Mouse (Mus musculus): ENCODE results near the gene Gm42791. TPM values are rescaled to one million over a fixed set of nuclear protein-coding genes. Genes with fewer than 3 reads are reported as not detected.

Gm42791 gene
- polyA plus RNA-seq, 1 experiment from 2014 or later, result 0.78 TPM

DNA sequence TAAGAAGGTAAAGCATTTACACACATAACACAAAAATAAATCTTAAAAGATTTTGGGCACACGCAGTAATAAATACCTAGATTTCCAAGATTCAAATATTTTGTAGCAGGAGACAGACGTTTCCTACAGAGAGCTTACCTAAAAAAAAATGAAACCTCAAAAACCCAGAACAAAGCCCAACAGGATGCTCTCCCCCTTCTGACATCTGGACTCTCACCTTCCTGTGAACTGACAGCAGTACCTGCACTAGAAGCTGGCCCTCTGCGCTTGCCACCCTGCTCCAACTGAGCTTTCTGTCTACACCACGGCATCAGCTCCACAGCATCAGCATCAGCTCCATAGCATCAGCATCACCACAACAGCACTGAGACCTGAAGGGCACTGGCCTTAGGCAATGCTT is 84.9 kb downstream of the Gm42791 start:
- H3K4me3 ChIP-seq (ENCODE audit: low read depth, low read length), result no peak overlapping the region
- no peaks in the 10 kb centered on the region for H3K9me3 ChIP-seq (ENCODE audit: low read length)
- no peak overlapping the region for H3K27ac ChIP-seq (ENCODE audit: low read length)
- ATAC-seq, result no peak
- no peaks in the 10 kb centered on the region for H3K27me3 ChIP-seq (replicated peaks; ENCODE audit: insufficient read depth, low read length)
- no peak overlapping the region for H3K4me2 ChIP-seq (replicated peaks; ENCODE audit: low read depth, low read length)
- WGBS, result 87% methylated on average over 4 of the region's 4 CpGs
- H3K9ac ChIP-seq (replicated peaks; ENCODE audit: low read depth), result no peak overlapping the region
- no peak for DNase-seq (ENCODE audit: low spot score)
- no peaks in the 10 kb centered on the region for H3K36me3 ChIP-seq (ENCODE audit: insufficient read depth, low read length)
- H3K4me1 ChIP-seq (ENCODE audit: insufficient read depth, low read depth, low read length), result peaks cover 7% of the 10 kb centered on the region; the same call in 1 of the 2 replicates
- no peak for TF ChIP-seq EP300 (IDR thresholded peaks at IDR 0.05)
- TF ChIP-seq CTCF (IDR thresholded peaks at IDR 0.05), result no peak

DNA sequence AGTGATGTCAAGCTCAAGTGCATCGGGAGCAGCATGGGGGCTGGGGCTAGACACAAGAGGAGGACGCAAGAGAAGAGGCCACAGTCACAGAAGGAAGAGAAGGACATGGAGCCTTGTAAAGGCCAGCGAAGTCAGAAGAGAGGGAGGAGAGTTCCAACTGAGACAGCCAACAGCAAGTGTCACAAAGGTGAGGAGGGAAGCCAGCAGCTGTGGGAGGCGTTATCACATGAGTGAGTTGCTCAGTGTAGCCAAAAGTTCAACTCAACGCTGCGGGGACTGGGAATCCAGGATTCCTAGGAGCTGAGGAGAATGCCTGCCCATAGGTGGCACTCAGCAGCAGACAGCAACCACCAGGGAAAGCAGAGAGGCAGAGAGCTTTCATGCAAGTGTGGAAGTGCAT is 85.5 kb downstream of the Gm42791 start:
- no peak overlapping the region for H3K9ac ChIP-seq (replicated peaks; ENCODE audit: low read depth)
- peak; percentile 30 for DNase-seq (ENCODE audit: low spot score)
- TF ChIP-seq CTCF (IDR thresholded peaks at IDR 0.05) (peak; percentile 69), EP300 (IDR thresholded peaks at IDR 0.05) (no peak)
- no peak overlapping the region for H3K4me2 ChIP-seq (replicated peaks; ENCODE audit: low read depth, low read length)
- no peaks in the 10 kb centered on the region for H3K36me3 ChIP-seq (ENCODE audit: insufficient read depth, low read length)
- H3K4me3 ChIP-seq (ENCODE audit: low read depth, low read length), result no peak overlapping the region
- ATAC-seq, result peak; percentile 26; the same call in 1 of the 2 replicates
- H3K27me3 ChIP-seq (replicated peaks; ENCODE audit: insufficient read depth, low read length), result no peaks in the 10 kb centered on the region
- WGBS, result 38% methylated on average over 6 of the region's 6 CpGs
- H3K9me3 ChIP-seq (ENCODE audit: low read length), result no peaks in the 10 kb centered on the region
- H3K27ac ChIP-seq (ENCODE audit: low read length), result no peak overlapping the region
- H3K4me1 ChIP-seq (ENCODE audit: insufficient read depth, low read depth, low read length), result peaks cover 7% of the 10 kb centered on the region; the same call in 1 of the 2 replicates

DNA sequence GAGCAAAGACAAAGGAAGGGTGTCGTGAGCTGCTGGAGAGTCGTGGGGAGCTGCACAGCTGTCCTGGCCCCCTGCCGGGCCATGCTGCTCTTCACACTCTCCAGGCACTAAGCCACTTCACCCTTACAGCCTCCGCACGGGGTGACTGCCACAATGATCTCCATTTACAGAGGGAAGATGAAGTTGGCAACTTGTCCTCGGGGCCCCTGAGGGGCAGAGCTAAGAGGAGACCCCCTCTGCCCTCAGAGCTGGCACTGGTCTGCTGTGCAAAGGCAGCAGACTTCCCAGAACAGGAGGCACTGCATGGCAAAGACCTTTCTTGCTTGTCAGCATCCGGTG is 85.9 kb downstream of the Gm42791 start:
- TF ChIP-seq CTCF (IDR thresholded peaks at IDR 0.05) (peak; percentile 46), EP300 (IDR thresholded peaks at IDR 0.05) (no peak)
- ATAC-seq (peak; percentile 54), DNase-seq (ENCODE audit: low spot score) (peak; percentile 36)
- H3K27me3 ChIP-seq (replicated peaks; ENCODE audit: insufficient read depth, low read length), result no peaks in the 10 kb centered on the region
- H3K4me1 ChIP-seq (ENCODE audit: insufficient read depth, low read depth, low read length), result peaks cover 7% of the 10 kb centered on the region; the same call in 1 of the 2 replicates
- no peak overlapping the region for H3K27ac ChIP-seq (ENCODE audit: low read length)
- H3K36me3 ChIP-seq (ENCODE audit: insufficient read depth, low read length), result peaks cover under 1% of the 10 kb centered on the region; the same call in 1 of the 2 replicates
- H3K4me2 ChIP-seq (replicated peaks; ENCODE audit: low read depth, low read length), result no peak overlapping the region
- H3K9me3 ChIP-seq (ENCODE audit: low read length), result no peaks in the 10 kb centered on the region
- H3K4me3 ChIP-seq (ENCODE audit: low read depth, low read length), result no peak overlapping the region
- WGBS, result 28% methylated on average over 7 of the region's 7 CpGs
- no peak overlapping the region for H3K9ac ChIP-seq (replicated peaks; ENCODE audit: low read depth)

DNA sequence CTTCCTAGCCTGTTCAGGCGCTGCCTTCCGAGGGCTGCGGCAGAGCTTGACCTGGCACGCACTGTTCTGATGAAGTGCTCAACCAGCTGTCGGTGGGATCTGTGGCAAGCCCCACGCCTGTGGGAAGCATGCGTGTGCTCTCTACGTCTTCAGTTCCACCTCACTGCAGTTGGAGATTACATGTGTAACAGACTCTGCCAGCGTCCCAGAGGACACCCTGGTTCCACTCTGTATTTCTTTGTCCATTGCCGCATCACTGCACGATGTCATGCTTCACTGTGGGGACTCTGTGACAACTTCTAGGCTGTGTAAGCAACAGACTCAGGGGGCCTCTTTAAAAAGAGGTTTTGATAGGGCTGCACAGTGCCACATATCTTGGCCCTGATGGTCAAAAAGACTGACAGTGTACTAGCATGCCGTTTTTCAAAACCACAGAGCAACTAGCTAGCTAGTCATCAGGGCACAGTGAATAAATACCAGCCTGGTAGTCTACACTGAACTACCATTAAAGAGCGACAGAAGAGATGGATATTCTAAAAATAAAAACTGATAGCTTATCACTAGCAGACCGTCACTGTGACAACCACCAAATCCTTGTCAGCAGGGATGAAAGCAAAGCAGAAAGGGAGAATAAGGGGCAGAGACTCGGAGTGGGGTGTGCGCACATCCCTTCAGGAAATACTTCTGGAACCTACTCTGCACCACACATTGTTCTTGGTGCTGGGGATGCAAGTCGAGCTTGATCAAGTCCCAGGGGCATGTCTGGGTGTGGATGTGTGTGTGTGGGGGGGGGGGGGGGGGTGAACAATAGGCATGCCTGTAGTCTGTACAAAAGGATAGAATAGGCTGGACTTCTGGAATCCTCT is 86.5 kb downstream of the Gm42791 start:
- 75% methylated on average over 17 of the region's 17 CpGs for WGBS
- Histone ChIP-seq H3K27ac (ENCODE audit: low read length) (no peak overlapping the region), H3K4me3 (ENCODE audit: low read depth, low read length) (no peak overlapping the region), H3K9ac (replicated peaks; ENCODE audit: low read depth) (no peak overlapping the region), H3K36me3 (ENCODE audit: insufficient read depth, low read length) (peaks cover 3% of the 10 kb centered on the region; the same call in 1 of the 2 replicates), H3K4me1 (ENCODE audit: insufficient read depth, low read depth, low read length) (peaks cover 7% of the 10 kb centered on the region; the same call in 1 of the 2 replicates), H3K27me3 (replicated peaks; ENCODE audit: insufficient read depth, low read length) (no peaks in the 10 kb centered on the region), H3K4me2 (replicated peaks; ENCODE audit: low read depth, low read length) (no peak overlapping the region), H3K9me3 (ENCODE audit: low read length) (no peaks in the 10 kb centered on the region)
- TF ChIP-seq CTCF (IDR thresholded peaks at IDR 0.05) (no peak), EP300 (IDR thresholded peaks at IDR 0.05) (no peak)
- no peak; the same call in 1 of the 2 replicates for ATAC-seq
- DNase-seq (ENCODE audit: low spot score), result no peak

DNA sequence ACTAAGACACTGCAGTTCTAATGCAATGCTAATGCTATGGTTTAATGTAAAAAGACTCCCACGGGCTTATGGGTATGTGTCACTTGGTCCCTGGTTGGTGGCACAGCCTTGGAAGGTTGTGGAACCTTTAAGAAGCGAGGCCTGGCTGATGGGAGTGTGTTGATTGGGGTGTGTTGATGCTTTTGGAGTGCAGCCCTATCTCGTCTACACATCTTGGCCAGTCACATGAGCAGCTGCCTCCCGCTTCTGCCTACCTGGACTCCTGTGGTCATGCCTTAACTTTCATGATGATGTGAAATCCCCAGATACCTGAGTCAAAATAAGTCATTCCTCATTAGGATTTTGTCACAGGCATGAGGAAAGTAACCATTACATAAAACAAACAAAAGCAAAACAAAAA is 88.6 kb downstream of the Gm42791 start:
- Histone ChIP-seq H3K36me3 (ENCODE audit: insufficient read depth, low read length) (peaks cover 3% of the 10 kb centered on the region; the same call in 1 of the 2 replicates), H3K4me3 (ENCODE audit: low read depth, low read length) (no peak overlapping the region), H3K27ac (ENCODE audit: low read length) (no peak overlapping the region), H3K4me2 (replicated peaks; ENCODE audit: low read depth, low read length) (no peak overlapping the region), H3K9ac (replicated peaks; ENCODE audit: low read depth) (no peak overlapping the region), H3K4me1 (ENCODE audit: insufficient read depth, low read depth, low read length) (peaks cover 7% of the 10 kb centered on the region; the same call in 1 of the 2 replicates), H3K9me3 (ENCODE audit: low read length) (no peaks in the 10 kb centered on the region), H3K27me3 (replicated peaks; ENCODE audit: insufficient read depth, low read length) (no peaks in the 10 kb centered on the region)
- 84% methylated on average over 4 of the region's 4 CpGs for WGBS
- TF ChIP-seq EP300 (IDR thresholded peaks at IDR 0.05) (no peak), CTCF (IDR thresholded peaks at IDR 0.05) (no peak)
- no peak for DNase-seq (ENCODE audit: low spot score)
- no peak for ATAC-seq

DNA sequence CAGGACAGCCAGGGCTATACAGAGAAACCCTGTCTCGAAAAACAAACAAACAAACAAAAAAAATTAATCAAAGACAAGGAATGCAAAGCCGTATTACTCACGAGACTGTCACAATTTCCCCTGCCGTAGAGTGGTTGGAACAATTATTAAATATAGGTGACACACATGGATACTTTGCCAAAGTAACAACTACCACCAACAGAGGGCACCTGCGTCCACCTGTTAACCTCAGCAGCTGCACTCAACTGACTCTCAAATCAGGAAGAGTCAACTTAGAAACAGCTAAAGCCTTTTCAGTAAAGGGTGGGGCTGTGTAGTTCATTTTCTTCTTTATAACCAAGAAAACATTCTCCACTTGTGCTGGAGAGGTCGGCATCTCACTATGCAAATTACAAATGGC is 90.1 kb downstream of the Gm42791 start:
- no peak for TF ChIP-seq EP300 (IDR thresholded peaks at IDR 0.05)
- TF ChIP-seq CTCF (IDR thresholded peaks at IDR 0.05), result peak; percentile 74
- ATAC-seq (peak; percentile 45; the same call in 1 of the 2 replicates), DNase-seq (ENCODE audit: low spot score) (peak; percentile 79)
- Histone ChIP-seq H3K36me3 (ENCODE audit: insufficient read depth, low read length) (peaks cover 3% of the 10 kb centered on the region; the same call in 1 of the 2 replicates), H3K4me3 (ENCODE audit: low read depth, low read length) (no peak overlapping the region), H3K9ac (replicated peaks; ENCODE audit: low read depth) (no peak overlapping the region), H3K4me1 (ENCODE audit: insufficient read depth, low read depth, low read length) (peaks cover 7% of the 10 kb centered on the region; the same call in 1 of the 2 replicates), H3K27me3 (replicated peaks; ENCODE audit: insufficient read depth, low read length) (no peaks in the 10 kb centered on the region), H3K27ac (ENCODE audit: low read length) (no peak overlapping the region), H3K9me3 (ENCODE audit: low read length) (no peaks in the 10 kb centered on the region), H3K4me2 (replicated peaks; ENCODE audit: low read depth, low read length) (no peak overlapping the region)
- 48% methylated on average over 6 of the region's 6 CpGs for WGBS

Measured in lung, postnatal 0 days (tissue).